Mouse (Mus musculus): Measurements from ENCODE around the gene 4930535I16Rik.

Gene 4930535I16Rik

DNA sequence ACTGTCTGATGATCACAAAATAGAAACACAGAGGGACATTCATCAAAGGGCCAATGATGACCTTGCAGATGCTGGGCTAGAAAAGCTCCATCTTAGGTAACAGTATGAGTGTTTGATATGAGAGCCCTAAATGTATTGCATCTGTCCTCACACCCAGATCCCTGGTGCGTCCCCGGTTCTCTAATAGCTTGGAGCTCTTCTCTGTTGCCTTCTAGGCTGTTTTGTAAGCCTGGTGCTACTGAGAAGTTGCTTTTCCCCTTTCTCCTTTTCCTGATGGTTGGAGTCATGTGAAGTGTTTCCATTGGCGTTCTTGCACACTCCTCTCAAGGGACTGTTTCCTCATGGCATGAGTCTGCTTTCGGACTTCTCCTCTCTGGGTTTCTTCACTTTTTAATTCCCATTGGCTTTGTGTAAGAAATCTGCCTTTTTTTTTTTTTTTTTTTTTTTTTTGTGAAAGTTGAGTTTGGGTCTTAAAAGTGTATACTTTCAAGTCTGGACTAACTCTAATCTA, 3.3 kb upstream of the 4930535I16Rik start:
- Histone ChIP-seq H3K4me3 (replicated peaks; ENCODE audit: low read length) (no peak overlapping the region), H3K4me1 (replicated peaks; ENCODE audit: low read depth, low read length) (peaks cover 27% of the 10 kb centered on the region), H3K36me3 (ENCODE audit: insufficient read depth, low read length) (peaks cover 64% of the 10 kb centered on the region), H3K27me3 (ENCODE audit: insufficient read depth, low read length) (no peaks in the 10 kb centered on the region), H3K9me3 (ENCODE audit: low read length) (no peaks in the 10 kb centered on the region)
- TF ChIP-seq POU5F1 (IDR thresholded peaks at IDR 0.05; ENCODE audit: borderline replicate concordance, low read length) (no peak), CTCF (conservative IDR thresholded peaks at IDR 0.05; ENCODE audit: low read length) (no peak), NANOG (IDR thresholded peaks at IDR 0.05; ENCODE audit: borderline replicate concordance, low read length) (no peak)

DNA sequence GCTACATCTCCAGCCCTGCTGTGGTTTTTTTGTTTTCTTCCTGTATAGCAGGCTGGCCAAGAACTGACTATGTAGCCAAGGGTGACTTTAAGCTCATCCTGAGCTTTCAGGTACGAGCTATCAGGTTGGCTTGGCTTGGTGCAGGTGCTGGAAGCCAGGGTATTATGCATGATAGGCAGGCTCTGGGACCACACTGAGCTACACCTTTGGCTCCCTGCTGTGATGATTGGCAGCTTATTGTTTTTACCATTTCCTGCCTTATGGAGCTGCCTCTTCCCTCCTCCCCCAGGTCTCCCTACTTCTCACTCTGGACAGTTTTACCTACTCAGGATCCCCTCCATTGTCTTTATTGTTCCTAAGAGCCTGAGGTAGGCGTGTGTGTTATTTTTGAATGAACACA, 1.0 kb upstream of the 4930535I16Rik start:
- H3K36me3 ChIP-seq (ENCODE audit: insufficient read depth, low read length): peaks cover 58% of the 10 kb centered on the region
- H3K4me3 ChIP-seq (replicated peaks; ENCODE audit: low read length): peak overlapping the region; percentile 98
- TF ChIP-seq NANOG (IDR thresholded peaks at IDR 0.05; ENCODE audit: borderline replicate concordance, low read length) (no peak), CTCF (conservative IDR thresholded peaks at IDR 0.05; ENCODE audit: low read length) (no peak), POU5F1 (IDR thresholded peaks at IDR 0.05; ENCODE audit: borderline replicate concordance, low read length) (no peak)
- peaks cover 43% of the 10 kb centered on the region for H3K4me1 ChIP-seq (replicated peaks; ENCODE audit: low read depth, low read length)
- H3K27me3 ChIP-seq (ENCODE audit: insufficient read depth, low read length): no peaks in the 10 kb centered on the region
- no peaks in the 10 kb centered on the region for H3K9me3 ChIP-seq (ENCODE audit: low read length)

DNA sequence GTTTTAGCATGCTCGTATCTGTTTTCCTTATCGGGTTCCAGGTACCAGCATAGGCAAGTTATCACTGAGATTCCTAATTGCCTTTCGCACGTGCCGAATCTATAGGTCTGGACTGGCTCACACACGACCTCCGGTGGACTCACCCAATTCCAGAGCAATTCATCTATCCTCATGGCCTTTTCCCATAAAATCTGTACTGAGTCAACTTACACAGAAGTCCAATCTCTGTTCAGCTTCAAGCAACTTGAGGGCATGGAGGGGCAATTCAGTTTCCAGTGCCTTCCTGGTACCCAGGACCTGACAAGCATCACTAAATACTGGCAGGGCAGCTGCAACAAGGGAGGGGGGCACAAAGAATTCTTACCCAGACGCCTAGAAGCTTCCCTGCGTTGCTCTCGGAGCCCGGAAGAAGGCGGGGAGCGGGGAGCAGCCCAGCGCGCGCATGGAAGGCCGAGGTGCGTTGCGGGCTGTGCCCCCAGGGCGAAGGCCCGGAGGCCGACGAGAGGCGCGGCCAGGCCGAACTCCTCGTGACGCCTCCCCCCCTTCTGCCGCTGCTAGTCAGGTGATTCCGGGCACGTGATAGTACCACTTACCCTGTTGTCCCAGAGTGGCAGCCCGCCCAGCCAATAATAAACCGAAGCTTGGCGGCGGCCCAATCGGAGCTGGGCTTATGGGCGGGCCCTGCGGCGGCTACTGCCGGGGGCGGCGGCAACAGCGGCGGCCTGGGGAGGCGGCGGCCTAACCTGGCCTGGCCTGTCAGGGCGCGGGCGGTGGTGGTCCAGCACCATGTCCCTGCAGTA, 874 bp downstream of the 4930535I16Rik start, which contains the start of gene Rragc:
TSS of gene Rragc (plus strand) at position 699 of the 800 bp plus-strand sequence.
- Histone ChIP-seq H3K4me1 (replicated peaks; ENCODE audit: low read depth, low read length) (peaks cover 43% of the 10 kb centered on the region), H3K27me3 (ENCODE audit: insufficient read depth, low read length) (no peaks in the 10 kb centered on the region), H3K4me3 (replicated peaks; ENCODE audit: low read length) (peak within 1 kb of the TSS; percentile 98), H3K36me3 (ENCODE audit: insufficient read depth, low read length) (peaks cover 58% of the 10 kb centered on the region), H3K9me3 (ENCODE audit: low read length) (no peaks in the 10 kb centered on the region)
- TF ChIP-seq POU5F1 (IDR thresholded peaks at IDR 0.05; ENCODE audit: borderline replicate concordance, low read length): no peak
- no peak for TF ChIP-seq NANOG (IDR thresholded peaks at IDR 0.05; ENCODE audit: borderline replicate concordance, low read length)
- TF ChIP-seq CTCF (conservative IDR thresholded peaks at IDR 0.05; ENCODE audit: low read length): no peak

DNA sequence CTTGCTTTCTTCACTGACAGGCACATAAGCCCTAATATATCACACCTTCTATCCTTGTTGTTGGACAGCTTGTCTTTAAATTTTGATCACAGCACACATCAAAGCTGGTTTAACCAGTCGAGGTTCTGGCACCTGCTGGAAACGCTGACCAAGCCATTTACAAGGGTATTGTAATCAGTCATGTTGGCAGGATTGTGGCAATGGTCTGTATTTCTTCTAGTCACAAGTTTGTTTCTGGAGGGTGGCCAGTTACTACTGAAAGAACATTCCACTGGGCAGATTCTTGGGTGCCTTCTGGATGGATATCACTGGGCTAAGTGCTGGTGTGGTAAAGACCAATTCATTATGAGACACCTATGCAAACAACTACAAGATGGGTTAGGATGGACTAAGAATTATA, 5.4 kb downstream of the 4930535I16Rik start:
- no peak for TF ChIP-seq POU5F1 (IDR thresholded peaks at IDR 0.05; ENCODE audit: borderline replicate concordance, low read length)
- no peak for TF ChIP-seq CTCF (conservative IDR thresholded peaks at IDR 0.05; ENCODE audit: low read length)
- no peak for TF ChIP-seq NANOG (IDR thresholded peaks at IDR 0.05; ENCODE audit: borderline replicate concordance, low read length)
- H3K4me3 ChIP-seq (replicated peaks; ENCODE audit: low read length): no peak overlapping the region
- H3K27me3 ChIP-seq (ENCODE audit: insufficient read depth, low read length): no peaks in the 10 kb centered on the region
- H3K36me3 ChIP-seq (ENCODE audit: insufficient read depth, low read length): peaks cover 75% of the 10 kb centered on the region
- no peaks in the 10 kb centered on the region for H3K9me3 ChIP-seq (ENCODE audit: low read length)
- H3K4me1 ChIP-seq (replicated peaks; ENCODE audit: low read depth, low read length): peaks cover 33% of the 10 kb centered on the region

DNA sequence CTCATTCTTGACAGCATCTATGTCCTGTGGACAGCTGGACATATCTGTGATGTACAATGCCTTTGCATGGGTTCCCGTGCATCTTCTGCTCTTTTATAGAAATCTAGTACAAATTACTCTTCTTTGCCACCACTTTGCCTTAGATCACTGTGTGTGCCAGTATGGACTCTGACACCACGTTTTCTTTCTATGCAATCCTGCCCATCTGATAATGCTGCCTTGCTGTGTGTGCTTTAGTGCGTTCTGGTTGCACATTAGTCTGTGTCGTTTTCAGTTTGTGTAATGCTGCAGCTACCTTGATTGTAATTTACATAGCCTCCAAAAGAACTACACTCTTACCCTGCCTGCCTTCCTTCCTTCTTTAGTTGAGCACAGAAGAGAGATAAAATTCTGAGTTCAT, 6.3 kb downstream of the 4930535I16Rik start:
- peaks cover 84% of the 10 kb centered on the region for H3K36me3 ChIP-seq (ENCODE audit: insufficient read depth, low read length)
- no peaks in the 10 kb centered on the region for H3K9me3 ChIP-seq (ENCODE audit: low read length)
- no peak overlapping the region for H3K4me3 ChIP-seq (replicated peaks; ENCODE audit: low read length)
- H3K4me1 ChIP-seq (replicated peaks; ENCODE audit: low read depth, low read length): peaks cover 31% of the 10 kb centered on the region
- TF ChIP-seq CTCF (conservative IDR thresholded peaks at IDR 0.05; ENCODE audit: low read length) (no peak), NANOG (IDR thresholded peaks at IDR 0.05; ENCODE audit: borderline replicate concordance, low read length) (no peak), POU5F1 (IDR thresholded peaks at IDR 0.05; ENCODE audit: borderline replicate concordance, low read length) (no peak)
- H3K27me3 ChIP-seq (ENCODE audit: insufficient read depth, low read length): no peaks in the 10 kb centered on the region

DNA sequence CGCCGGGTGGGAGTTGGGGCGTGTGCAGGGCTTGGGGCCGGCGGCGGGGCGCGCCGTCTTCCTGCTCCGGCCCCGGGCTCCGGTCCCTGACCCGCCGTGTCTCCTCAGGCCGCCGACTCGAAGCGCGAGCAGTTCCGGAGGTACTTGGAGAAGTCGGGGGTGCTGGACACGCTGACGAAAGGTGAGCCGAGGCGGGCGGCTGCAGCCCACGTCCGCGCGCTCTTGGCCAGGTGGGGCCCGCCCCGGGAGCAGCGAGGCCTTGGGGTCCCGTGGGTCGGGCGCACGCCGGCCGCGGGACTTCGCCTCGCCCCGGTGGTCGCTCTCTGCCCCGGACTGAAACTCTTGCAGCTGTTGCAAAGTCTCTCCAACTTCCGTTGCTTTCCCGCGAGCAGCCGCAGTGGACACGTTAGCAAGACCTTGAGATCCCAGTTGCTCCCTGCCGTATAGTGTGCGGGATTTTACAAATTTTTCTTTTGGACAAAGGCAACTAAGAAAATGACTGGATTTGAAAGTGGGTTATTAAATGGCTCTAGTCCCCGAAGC, 12.6 kb downstream of the 4930535I16Rik start:
- TF ChIP-seq NANOG (IDR thresholded peaks at IDR 0.05; ENCODE audit: borderline replicate concordance, low read length) (no peak), POU5F1 (IDR thresholded peaks at IDR 0.05; ENCODE audit: borderline replicate concordance, low read length) (no peak), CTCF (conservative IDR thresholded peaks at IDR 0.05; ENCODE audit: low read length) (no peak)
- Histone ChIP-seq H3K4me1 (replicated peaks; ENCODE audit: low read depth, low read length) (peaks cover 35% of the 10 kb centered on the region), H3K4me3 (replicated peaks; ENCODE audit: low read length) (peak overlapping the region; percentile 88), H3K27me3 (ENCODE audit: insufficient read depth, low read length) (no peaks in the 10 kb centered on the region), H3K9me3 (ENCODE audit: low read length) (no peaks in the 10 kb centered on the region), H3K36me3 (ENCODE audit: insufficient read depth, low read length) (peaks cover 32% of the 10 kb centered on the region)

DNA sequence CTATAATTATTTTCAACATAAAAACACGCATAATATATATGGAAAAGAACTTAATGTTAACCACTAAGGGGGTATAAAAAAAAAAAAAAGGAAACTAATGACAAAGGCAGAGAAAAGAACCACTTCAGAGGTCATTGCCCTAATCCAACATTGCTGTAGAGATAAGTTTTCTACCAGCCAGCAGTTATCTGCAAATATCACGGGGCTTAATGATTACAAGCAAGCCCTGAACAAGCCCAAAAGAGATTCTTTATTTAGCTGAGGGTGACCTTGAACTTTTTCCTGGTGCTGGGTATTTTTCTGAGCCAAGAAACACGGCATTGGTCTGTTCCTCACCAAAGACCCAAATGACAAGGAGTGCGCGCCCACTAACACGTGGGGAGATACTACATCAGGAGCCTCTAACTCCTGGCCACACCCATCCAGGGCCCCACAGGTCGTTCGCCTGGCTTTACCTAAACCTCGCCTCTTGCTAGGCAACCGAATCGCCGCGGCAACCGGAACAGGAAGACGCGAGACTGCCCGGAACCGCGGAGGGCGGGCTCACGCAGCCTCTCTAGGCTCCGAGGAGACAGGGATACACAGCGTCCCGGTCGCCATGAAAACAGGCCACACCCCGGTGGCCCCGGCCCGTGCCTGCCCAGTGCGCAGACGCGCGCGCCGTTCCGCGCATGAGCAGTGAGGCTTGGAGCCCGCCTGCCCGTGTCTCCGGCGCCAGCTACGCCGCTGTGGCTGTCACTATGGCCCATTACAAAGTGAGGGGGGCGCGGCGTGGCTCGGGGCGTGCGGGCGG, 13.3 kb downstream of the 4930535I16Rik start, which contains the start of gene Mycbp:
TSS of gene Mycbp (plus strand) at position 500 of the 793 bp plus-strand sequence.
- TF ChIP-seq NANOG (IDR thresholded peaks at IDR 0.05; ENCODE audit: borderline replicate concordance, low read length): no peak
- no peak for TF ChIP-seq POU5F1 (IDR thresholded peaks at IDR 0.05; ENCODE audit: borderline replicate concordance, low read length)
- no peak for TF ChIP-seq CTCF (conservative IDR thresholded peaks at IDR 0.05; ENCODE audit: low read length)
- Histone ChIP-seq H3K4me3 (replicated peaks; ENCODE audit: low read length) (peak within 1 kb of the TSS; percentile 88), H3K27me3 (ENCODE audit: insufficient read depth, low read length) (no peaks in the 10 kb centered on the region), H3K4me1 (replicated peaks; ENCODE audit: low read depth, low read length) (peaks cover 35% of the 10 kb centered on the region), H3K9me3 (ENCODE audit: low read length) (no peaks in the 10 kb centered on the region), H3K36me3 (ENCODE audit: insufficient read depth, low read length) (peaks cover 25% of the 10 kb centered on the region)

DNA sequence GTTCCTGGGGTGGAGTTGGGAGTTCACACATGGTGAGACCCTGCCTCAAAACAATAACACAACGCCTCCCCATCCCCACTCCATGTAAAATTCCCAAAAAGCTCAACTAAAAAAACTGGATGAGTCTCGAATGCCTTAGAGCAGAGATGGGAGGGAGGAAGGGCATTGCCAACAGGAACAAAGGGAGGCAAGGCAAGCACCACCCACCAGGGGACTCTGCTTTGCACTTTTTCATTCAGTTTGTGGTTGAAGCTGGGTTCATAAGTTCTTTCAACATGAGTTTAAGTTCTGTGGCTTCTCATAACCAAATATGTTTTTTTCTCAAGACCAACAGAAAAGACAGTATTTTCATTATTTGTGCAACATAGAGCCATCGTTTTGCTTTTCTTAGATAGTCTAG, 14.4 kb downstream of the 4930535I16Rik start:
- peaks cover 14% of the 10 kb centered on the region for H3K36me3 ChIP-seq (ENCODE audit: insufficient read depth, low read length)
- TF ChIP-seq POU5F1 (IDR thresholded peaks at IDR 0.05; ENCODE audit: borderline replicate concordance, low read length) (no peak), CTCF (conservative IDR thresholded peaks at IDR 0.05; ENCODE audit: low read length) (no peak), NANOG (IDR thresholded peaks at IDR 0.05; ENCODE audit: borderline replicate concordance, low read length) (no peak)
- H3K4me3 ChIP-seq (replicated peaks; ENCODE audit: low read length): no peak overlapping the region
- no peaks in the 10 kb centered on the region for H3K27me3 ChIP-seq (ENCODE audit: insufficient read depth, low read length)
- H3K4me1 ChIP-seq (replicated peaks; ENCODE audit: low read depth, low read length): peaks cover 29% of the 10 kb centered on the region
- H3K9me3 ChIP-seq (ENCODE audit: low read length): no peaks in the 10 kb centered on the region
